Mouse (Mus musculus): ENCODE results near the gene Eif2ak1. TPM values are rescaled to one million over a fixed set of nuclear protein-coding genes. Genes with fewer than 3 reads are reported as not detected.
A peak's percentile ranks its signal among the peaks of the same experiment; 100 is the strongest.

The Eif2ak1 gene
- polyA plus RNA-seq, 1 experiment from 2014 or later = 24.1 TPM

GRCm38 (mm10) chr5:143933875-143934274, 116.3 kb downstream of the Eif2ak1 start:
- Histone ChIP-seq H3K27me3 (replicated peaks; ENCODE audit: control insufficient read depth, insufficient read depth, low read length) (no peaks in the 10 kb centered on the region), H3K4me2 (replicated peaks; ENCODE audit: low read depth) (no peak overlapping the region), H3K27ac (ENCODE audit: low read depth, low read length) (no peak overlapping the region), H3K4me3 (ENCODE audit: low read depth, low read length) (no peak overlapping the region), H3K36me3 (ENCODE audit: control insufficient read depth, insufficient read depth) (peaks cover 19% of the 10 kb centered on the region; the same call in 1 of the 2 replicates), H3K4me1 (replicated peaks; ENCODE audit: control insufficient read depth, insufficient read depth, low read length) (no peaks in the 10 kb centered on the region), H3K9me3 (ENCODE audit: control insufficient read depth) (no peaks in the 10 kb centered on the region), H3K9ac (ENCODE audit: low read depth, low read length) (no peak overlapping the region)
- 83% methylated on average over 1 of the region's 1 CpGs for WGBS
- no peak for ATAC-seq
- TF ChIP-seq CTCF (IDR thresholded peaks at IDR 0.05; ENCODE audit: low read depth) = peak; percentile 46

- Histone ChIP-seq H3K9me3 (ENCODE audit: control insufficient read depth) (no peaks in the 10 kb centered on the region), H3K9ac (ENCODE audit: low read depth, low read length) (no peak overlapping the region), H3K4me2 (replicated peaks; ENCODE audit: low read depth) (no peak overlapping the region), H3K27me3 (replicated peaks; ENCODE audit: control insufficient read depth, insufficient read depth, low read length) (no peaks in the 10 kb centered on the region), H3K4me1 (replicated peaks; ENCODE audit: control insufficient read depth, insufficient read depth, low read length) (no peaks in the 10 kb centered on the region), H3K36me3 (ENCODE audit: control insufficient read depth, insufficient read depth) (0 out of 2 replicates have a peak, but pooled peaks cover under 1% of the 10 kb centered on the region), H3K27ac (ENCODE audit: low read depth, low read length) (no peak overlapping the region), H3K4me3 (ENCODE audit: low read depth, low read length) (no peak overlapping the region)
- 89% methylated on average over 9 of the region's 9 CpGs for WGBS
- no peak for ATAC-seq
- no peak for TF ChIP-seq CTCF (IDR thresholded peaks at IDR 0.05; ENCODE audit: low read depth)
These were observed 118.6 kb downstream of the Eif2ak1 start for GRCm38 (mm10) chr5:143936156-143936555.

- no peak for TF ChIP-seq CTCF (IDR thresholded peaks at IDR 0.05; ENCODE audit: low read depth)
- Histone ChIP-seq H3K4me2 (replicated peaks; ENCODE audit: low read depth) (peak overlapping the region; percentile 30; the same call in 1 of the 2 replicates), H3K27ac (ENCODE audit: low read depth, low read length) (no peak overlapping the region), H3K27me3 (replicated peaks; ENCODE audit: control insufficient read depth, insufficient read depth, low read length) (no peaks in the 10 kb centered on the region), H3K9me3 (ENCODE audit: control insufficient read depth) (no peaks in the 10 kb centered on the region), H3K4me1 (replicated peaks; ENCODE audit: control insufficient read depth, insufficient read depth, low read length) (no peaks in the 10 kb centered on the region), H3K36me3 (ENCODE audit: control insufficient read depth, insufficient read depth) (no peaks in the 10 kb centered on the region), H3K9ac (ENCODE audit: low read depth, low read length) (no peak overlapping the region), H3K4me3 (ENCODE audit: low read depth, low read length) (no peak overlapping the region)
- 17% methylated on average over 10 of the region's 10 CpGs for WGBS
- ATAC-seq = no peak
These were observed 124.0 kb downstream of the Eif2ak1 start for GRCm38 (mm10) chr5:143941588-143941987.

GRCm38 (mm10) chr5:143943231-143944125, 125.9 kb downstream of the Eif2ak1 start:
- no peak for ATAC-seq
- Histone ChIP-seq H3K4me2 (replicated peaks; ENCODE audit: low read depth) (no peak overlapping the region), H3K27me3 (replicated peaks; ENCODE audit: control insufficient read depth, insufficient read depth, low read length) (no peaks in the 10 kb centered on the region), H3K9me3 (ENCODE audit: control insufficient read depth) (no peaks in the 10 kb centered on the region), H3K27ac (ENCODE audit: low read depth, low read length) (no peak overlapping the region), H3K36me3 (ENCODE audit: control insufficient read depth, insufficient read depth) (no peaks in the 10 kb centered on the region), H3K4me3 (ENCODE audit: low read depth, low read length) (no peak overlapping the region), H3K4me1 (replicated peaks; ENCODE audit: control insufficient read depth, insufficient read depth, low read length) (no peaks in the 10 kb centered on the region), H3K9ac (ENCODE audit: low read depth, low read length) (no peak overlapping the region)
- TF ChIP-seq CTCF (IDR thresholded peaks at IDR 0.05; ENCODE audit: low read depth) = no peak
- 77% methylated on average over 14 of the region's 14 CpGs for WGBS

GRCm38 (mm10) chr5:143948361-143948760, 130.8 kb downstream of the Eif2ak1 start:
- Histone ChIP-seq H3K9me3 (ENCODE audit: control insufficient read depth) (no peaks in the 10 kb centered on the region), H3K27ac (ENCODE audit: low read depth, low read length) (no peak overlapping the region), H3K36me3 (ENCODE audit: control insufficient read depth, insufficient read depth) (no peaks in the 10 kb centered on the region), H3K4me1 (replicated peaks; ENCODE audit: control insufficient read depth, insufficient read depth, low read length) (no peaks in the 10 kb centered on the region), H3K27me3 (replicated peaks; ENCODE audit: control insufficient read depth, insufficient read depth, low read length) (no peaks in the 10 kb centered on the region), H3K4me2 (replicated peaks; ENCODE audit: low read depth) (no peak overlapping the region), H3K9ac (ENCODE audit: low read depth, low read length) (no peak overlapping the region), H3K4me3 (ENCODE audit: low read depth, low read length) (no peak overlapping the region)
- ATAC-seq = no peak
- 90% methylated on average over 12 of the region's 12 CpGs for WGBS
- TF ChIP-seq CTCF (IDR thresholded peaks at IDR 0.05; ENCODE audit: low read depth) = no peak

GRCm38 (mm10) chr5:143950016-143950415, 132.4 kb downstream of the Eif2ak1 start:
- no peaks in the 10 kb centered on the region for H3K9me3 ChIP-seq (ENCODE audit: control insufficient read depth)
- WGBS = 56% methylated on average over 5 of the region's 5 CpGs
- no peaks in the 10 kb centered on the region for H3K27me3 ChIP-seq (replicated peaks; ENCODE audit: control insufficient read depth, insufficient read depth, low read length)

More at GRCm38 (mm10) chr5:143950016-143950415, 132.4 kb downstream of the Eif2ak1 start:
- no peak for ATAC-seq
- no peak overlapping the region for H3K4me2 ChIP-seq (replicated peaks; ENCODE audit: low read depth)
- no peaks in the 10 kb centered on the region for H3K4me1 ChIP-seq (replicated peaks; ENCODE audit: control insufficient read depth, insufficient read depth, low read length)
- H3K9ac ChIP-seq (ENCODE audit: low read depth, low read length) = no peak overlapping the region
- H3K36me3 ChIP-seq (ENCODE audit: control insufficient read depth, insufficient read depth) = no peaks in the 10 kb centered on the region
- no peak for TF ChIP-seq CTCF (IDR thresholded peaks at IDR 0.05; ENCODE audit: low read depth)
- H3K27ac ChIP-seq (ENCODE audit: low read depth, low read length) = no peak overlapping the region
- no peak overlapping the region for H3K4me3 ChIP-seq (ENCODE audit: low read depth, low read length)

Other genes with a start within 250 kb of the Eif2ak1 start
- 21.1 and 22.6 TPM in 2 replicates for gene Cyth3, start 195.3 kb upstream of the Eif2ak1 start, polyA plus RNA-seq (2015; fragmentation: Nextera tagmentation; extraction: Ambion mirVana)
- 4.7 and 6.3 TPM in 2 replicates for gene Usp42, start 85.5 kb upstream of the Eif2ak1 start, polyA plus RNA-seq (2015; fragmentation: Nextera tagmentation; extraction: Ambion mirVana)
- gene Ankrd61, start 79.9 kb downstream of the Eif2ak1 start, polyA plus RNA-seq (2015; fragmentation: Nextera tagmentation; extraction: Ambion mirVana) = not detected in 2 replicates
- gene Aimp2, start 92.1 kb downstream of the Eif2ak1 start, polyA plus RNA-seq (2015; fragmentation: Nextera tagmentation; extraction: Ambion mirVana) = 58.8 TPM in 2 replicates
- gene Pms2, start 92.2 kb downstream of the Eif2ak1 start, polyA plus RNA-seq (2015; fragmentation: Nextera tagmentation; extraction: Ambion mirVana) = 6.4 and 6.8 TPM in 2 replicates
- gene Gm42421, start 110.4 kb downstream of the Eif2ak1 start, polyA plus RNA-seq (2015; fragmentation: Nextera tagmentation; extraction: Ambion mirVana) = 0.26 TPM in 1 of 2 replicates, not detected in the other
- 0.86 and 1.5 TPM in 2 replicates for gene Rsph10b, start 115.2 kb downstream of the Eif2ak1 start, polyA plus RNA-seq (2015; fragmentation: Nextera tagmentation; extraction: Ambion mirVana)
- gene Ccz1, start 197.1 kb downstream of the Eif2ak1 start, polyA plus RNA-seq (2015; fragmentation: Nextera tagmentation; extraction: Ambion mirVana) = 58.1 and 59.9 TPM in 2 replicates
- gene Ocm, start 208.9 kb downstream of the Eif2ak1 start, polyA plus RNA-seq (2015; fragmentation: Nextera tagmentation; extraction: Ambion mirVana) = not detected in 2 replicates

Measured in intestine, postnatal 0 days (tissue).